Mouse (Mus musculus): ENCODE results near the gene Clp1.

Gene Clp1

DNA sequence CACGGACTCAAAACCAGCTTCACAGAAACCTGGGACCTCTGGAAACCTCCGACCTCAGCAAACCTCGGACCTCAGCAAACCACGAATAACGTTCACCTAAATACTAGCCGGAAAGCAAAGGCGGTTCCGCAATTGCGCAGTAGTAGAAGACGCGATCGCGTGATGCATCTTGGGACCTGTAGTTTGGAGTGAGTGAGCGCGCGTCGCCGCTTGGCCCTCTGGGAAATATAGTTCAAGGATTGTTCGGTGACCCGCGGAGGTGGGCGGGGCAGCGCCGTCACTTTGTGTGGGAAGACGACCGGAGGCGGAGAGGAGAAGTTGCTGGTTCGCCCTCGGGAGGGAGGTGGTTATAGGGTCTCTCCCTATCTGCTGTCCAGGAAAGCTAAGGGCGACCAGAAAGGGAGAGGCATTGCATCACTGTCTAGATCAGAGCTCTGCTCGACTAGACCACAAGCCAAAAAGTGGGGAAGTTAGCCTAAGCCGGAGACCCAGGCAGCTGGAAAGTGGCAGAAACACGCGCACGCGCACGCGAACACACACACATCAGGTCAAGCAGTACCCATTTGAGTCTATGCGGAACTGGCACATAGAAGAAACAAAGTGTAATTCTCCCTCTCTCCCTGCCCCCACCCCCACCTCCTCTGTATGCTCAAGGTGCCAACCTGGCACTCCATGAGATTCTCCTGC, at the start of gene Clp1:
Gene Clp1, minus strand, starts transcription at position 179 of the 687 bp plus-strand sequence.
- peak; percentile 97 to 98 for DNase-seq (ENCODE audit: inconsistent age in 2 of 2, low spot score in 1 of 2)

DNA sequence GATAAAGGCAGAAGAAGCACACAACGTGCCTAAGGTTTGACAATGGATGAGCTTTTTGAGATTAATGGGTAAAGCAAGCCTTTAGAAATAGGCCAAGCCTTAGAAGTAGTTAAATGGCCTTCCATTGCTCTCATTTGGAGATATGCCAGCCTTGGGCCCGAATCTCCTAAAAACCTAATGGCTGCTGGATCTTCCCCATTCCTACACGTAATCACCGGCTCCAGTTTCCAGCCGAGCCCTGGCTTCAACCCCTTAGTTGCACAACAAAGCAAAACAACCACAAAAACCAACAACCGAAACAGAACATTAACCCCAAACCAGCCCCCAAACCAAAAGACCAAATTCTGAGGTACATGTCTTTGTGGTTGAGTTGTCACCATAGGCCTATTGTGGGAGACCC, 48.5 kb upstream of the Clp1 start:
- DNase-seq (ENCODE audit: inconsistent age in 2 of 2, low spot score in 1 of 2): no peak

DNA sequence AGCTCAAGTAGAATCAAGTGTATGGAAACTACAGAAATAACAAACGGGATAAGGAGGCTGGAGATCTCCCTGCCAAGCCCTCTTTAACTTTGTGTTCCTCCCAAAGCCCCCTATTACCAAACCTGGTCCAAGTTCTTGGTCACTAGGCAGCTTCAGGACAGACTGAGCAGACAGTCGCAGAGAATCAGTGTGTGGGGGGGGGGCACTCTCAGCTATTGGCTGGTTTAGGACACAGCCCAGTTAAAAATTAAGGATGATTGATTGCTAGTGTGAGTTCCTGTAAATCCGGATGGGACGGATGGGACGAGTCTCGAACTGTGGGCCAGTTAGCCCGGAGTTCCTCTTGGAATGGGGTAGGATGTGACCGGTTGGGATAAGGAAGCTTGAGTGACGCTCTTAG, 48.1 kb upstream of the Clp1 start, which contains the start of gene Serping1:
Gene Serping1, minus strand, starts transcription at position 204 of the 400 bp plus-strand sequence.
- DNase-seq (ENCODE audit: inconsistent age in 2 of 2, low spot score in 1 of 2): no peak

DNA sequence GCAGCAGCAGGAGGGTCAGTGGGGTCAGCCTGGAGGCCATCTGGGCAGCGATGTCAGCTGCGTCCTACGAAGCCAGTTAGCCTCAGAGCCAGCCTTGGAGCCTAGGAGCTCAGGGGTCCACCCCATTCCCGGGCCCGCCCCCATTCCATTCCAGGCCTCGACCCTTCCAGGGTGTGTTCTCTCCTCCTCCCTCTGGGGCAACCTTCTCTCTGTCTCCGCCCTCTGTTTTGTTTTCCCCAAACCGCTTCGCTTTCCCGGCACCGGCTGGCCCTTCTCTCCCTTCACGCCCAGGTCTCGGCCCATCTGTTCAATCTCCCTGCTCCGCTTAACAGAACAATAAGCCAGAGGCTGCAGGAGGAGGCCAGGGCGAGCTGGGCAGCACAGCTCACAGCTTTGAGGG, 47.6 kb upstream of the Clp1 start:
- DNase-seq (ENCODE audit: inconsistent age in 2 of 2, low spot score in 1 of 2): peak; percentile 43 to 62

DNA sequence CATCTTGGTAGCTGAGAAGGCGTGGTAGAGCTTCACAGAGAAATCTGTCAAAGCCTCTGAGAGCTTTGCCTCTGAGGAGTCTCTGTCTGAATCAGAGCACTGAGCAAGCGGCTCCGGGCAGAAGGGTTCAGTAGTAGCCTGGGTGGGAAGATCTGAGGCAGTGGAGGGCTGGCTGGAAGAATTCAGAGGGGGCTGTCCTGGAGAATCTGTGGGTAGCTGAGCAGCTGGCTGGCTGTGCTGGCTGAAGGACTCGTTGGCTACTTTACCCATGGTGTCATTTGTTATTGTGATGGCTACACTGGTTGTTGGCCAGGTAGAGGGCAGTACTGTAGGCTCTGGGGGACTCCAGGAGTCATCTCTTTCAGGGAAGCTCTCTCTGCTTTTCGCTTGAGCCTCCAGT, 46.0 kb upstream of the Clp1 start:
- no peak for DNase-seq (ENCODE audit: inconsistent age in 2 of 2, low spot score in 1 of 2)

DNA sequence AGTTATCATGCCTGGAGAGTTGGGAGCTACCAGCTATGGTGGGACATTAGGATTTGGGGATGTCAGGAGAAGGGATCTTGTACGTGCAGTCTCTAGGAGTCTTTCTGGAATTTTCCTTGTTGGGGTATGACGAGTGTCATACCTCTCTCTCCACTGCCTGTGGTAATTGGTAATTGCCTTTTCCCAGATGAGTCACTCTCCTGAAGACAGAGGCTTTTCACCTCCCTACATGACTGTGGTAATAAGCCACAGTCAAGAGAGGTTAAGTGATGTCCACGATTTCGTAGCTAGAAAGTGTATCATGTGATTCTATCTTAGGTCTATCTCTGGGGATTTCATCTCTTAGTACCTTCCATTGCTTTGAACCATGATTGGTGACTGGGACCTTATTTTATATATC, 45.3 kb upstream of the Clp1 start:
- DNase-seq (ENCODE audit: inconsistent age in 2 of 2, low spot score in 1 of 2): no peak

DNA sequence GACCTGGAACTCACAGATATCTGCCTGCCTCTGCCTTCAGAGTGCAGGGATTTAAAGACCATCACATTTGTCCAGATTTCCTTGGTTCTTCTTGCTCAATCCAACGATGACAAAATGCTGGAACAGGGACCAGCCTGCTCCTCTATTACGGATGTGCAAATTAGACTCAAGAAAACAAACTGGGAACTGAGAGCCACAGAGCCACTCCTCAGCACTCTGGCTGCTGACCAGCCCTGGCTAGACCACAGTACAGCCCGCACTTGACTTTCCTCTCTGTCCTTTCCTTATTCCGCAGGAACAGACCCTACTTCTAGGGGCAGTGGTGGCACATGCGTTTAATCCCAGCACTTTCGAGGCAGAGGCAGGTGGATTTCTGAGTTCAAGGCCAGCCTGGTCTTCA, 43.4 kb upstream of the Clp1 start:
- DNase-seq (ENCODE audit: inconsistent age in 2 of 2, low spot score in 1 of 2): no peak

DNA sequence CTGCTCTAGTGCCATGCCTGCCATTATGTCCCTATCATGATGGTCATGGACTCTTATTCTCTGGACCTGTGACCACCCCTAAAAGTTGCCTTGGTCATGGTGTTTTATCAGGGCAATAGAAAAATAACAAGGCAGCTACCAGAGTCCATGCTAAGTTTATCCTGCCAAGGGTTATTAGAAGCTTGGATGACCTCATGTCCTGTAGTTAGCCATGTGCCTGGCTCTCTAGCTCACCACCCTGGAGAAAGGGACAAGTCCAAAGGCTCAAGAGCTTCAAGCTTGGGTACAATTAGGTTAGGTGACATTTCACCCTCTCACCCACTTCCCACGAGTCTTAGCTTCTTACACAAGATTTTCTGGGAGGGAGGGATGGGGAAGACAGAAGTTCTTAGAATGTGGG, 35.7 kb upstream of the Clp1 start:
- no peak for DNase-seq (ENCODE audit: inconsistent age in 2 of 2, low spot score in 1 of 2)

DNA sequence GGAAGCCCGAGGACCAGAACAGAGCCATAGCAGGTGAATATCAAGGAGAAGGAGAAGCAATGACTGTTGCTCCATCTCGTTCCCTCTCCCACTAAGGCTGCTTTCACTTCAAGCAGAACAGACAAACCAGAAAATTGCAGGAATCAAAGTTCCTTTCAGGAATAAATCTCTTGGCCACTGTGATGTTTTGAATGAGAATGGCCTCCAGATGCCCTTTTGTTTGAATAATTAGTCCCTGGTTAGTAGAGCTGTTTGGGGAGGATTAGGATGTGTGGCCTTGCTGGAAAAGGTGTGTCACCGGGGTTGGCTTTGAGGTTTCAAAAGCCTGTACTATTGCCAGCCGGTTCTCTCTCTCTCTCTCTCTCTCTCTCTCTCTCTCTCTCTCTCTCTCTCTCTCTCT, 35.1 kb upstream of the Clp1 start:
- DNase-seq (ENCODE audit: inconsistent age in 2 of 2, low spot score in 1 of 2): no peak

DNA sequence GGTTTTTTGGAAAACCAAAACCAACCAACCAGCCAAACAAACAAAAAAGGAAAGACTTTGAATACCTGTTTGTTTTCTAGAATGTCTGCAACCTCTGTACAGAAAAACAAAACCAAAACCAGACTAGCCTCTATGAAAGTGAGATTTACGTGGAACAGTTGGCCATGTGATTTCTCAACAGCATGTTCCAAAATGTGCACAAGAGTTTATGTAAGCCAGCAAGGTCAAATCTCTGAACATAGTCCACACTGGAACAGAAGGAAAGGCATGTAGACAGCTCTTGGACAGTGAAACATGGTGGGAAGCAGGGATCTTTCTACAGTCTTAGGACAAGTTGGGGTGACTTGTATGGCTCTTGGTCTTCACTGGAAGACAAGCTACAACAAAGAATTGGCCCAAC, 34.7 kb upstream of the Clp1 start:
- peak in 1 of 2 experiments; percentile 47 for DNase-seq (ENCODE audit: inconsistent age in 2 of 2, low spot score in 1 of 2)

DNA sequence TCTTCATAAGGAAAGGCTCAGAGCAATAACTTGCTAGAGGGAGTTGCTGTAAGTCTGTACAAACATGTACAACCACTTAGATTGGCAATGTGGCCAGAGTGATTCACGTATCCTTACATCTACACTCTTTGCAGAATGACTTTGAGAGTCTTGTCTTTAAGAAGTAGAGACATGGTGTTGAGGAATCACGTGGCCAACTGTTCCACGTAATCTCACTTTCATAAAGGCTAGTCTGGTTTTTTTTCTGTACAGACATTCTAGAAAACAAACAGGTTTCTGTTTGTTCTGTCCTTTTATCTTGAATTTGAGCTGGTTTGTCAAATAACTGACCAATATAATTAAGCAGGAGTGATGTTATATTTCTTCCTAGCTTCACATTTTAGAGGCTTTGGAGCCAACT, 34.2 kb upstream of the Clp1 start:
- no peak for DNase-seq (ENCODE audit: inconsistent age in 2 of 2, low spot score in 1 of 2)

DNA sequence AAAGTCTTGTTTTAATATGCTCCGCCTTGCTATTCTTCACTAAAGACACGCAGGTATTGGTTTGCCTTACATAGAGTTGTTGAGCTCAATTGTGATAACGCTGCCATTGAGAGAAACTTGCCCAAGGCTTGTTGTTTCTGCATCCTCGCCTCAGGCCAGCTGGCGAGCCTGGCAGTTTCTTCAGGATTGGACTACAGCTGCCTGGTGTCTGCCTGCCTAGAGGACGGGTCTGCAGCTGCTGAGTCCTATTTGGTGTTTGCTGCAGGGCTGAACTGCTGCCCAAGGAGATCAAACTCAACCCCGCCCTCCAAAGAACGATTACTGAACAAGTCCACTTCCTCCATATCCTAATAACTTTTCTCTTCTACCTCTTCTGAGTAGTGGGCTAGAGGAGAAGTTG, 33.6 kb upstream of the Clp1 start:
- DNase-seq (ENCODE audit: inconsistent age in 2 of 2, low spot score in 1 of 2): no peak

DNA sequence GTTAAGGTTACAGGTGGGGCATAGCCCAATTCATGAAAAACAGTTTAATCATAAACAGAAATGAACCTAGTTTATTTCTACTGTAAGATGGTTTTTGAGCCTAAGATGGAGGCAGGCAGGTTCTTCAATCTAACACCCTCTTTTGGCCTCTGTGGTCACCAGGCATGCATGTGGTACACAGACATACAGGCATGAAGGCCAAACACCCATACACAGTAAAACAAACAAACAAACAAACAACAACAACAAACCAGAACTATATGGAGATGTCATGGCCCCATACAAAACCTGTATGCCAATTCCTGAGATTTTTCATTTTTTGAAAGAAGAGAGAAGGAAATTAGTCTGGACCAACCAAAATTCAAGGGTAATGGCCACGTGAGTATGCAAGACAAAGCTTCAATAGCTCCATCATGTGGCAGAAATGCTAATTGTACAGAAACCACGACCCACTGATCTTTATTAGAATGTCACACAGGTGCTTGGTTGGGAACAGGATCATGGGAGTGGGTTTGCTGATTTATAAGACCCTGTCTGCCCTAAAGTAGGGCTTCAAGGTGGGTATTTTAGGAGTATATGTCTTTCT, 31.5 kb upstream of the Clp1 start:
- peak in 1 of 2 experiments; percentile 86 for DNase-seq (ENCODE audit: inconsistent age in 2 of 2, low spot score in 1 of 2)

DNA sequence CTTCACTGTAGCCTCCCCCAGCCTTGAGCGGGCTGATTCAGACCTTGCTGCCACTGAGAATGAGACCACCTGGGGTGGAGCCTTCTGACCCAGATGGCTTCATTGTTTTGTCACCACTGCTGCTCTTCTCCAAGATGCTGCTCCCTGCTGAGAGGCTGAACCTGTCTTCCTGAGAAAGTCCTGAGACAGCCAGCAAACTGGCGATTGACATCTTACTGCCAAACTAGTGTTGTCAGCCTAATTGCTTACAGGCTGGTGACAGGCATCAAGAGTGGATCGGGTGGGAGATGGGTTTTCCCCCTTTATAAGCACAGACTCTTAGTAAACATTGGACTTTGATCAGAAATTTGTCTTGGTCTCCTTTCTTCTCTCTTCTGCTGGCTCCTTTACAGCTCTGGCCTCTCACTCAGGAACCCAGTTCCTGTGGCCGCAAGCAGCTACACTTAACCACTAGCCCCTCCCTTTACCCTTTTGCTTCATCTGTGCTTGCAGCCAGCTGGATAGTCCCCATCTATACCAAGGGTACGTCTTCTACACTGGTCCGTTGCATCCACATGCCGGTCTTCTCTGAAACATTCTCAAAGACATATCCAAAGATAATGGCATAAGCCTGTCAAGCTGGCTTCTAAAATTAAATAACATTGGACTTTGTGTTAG, 30.0 kb upstream of the Clp1 start:
- no peak for DNase-seq (ENCODE audit: inconsistent age in 2 of 2, low spot score in 1 of 2)

DNA sequence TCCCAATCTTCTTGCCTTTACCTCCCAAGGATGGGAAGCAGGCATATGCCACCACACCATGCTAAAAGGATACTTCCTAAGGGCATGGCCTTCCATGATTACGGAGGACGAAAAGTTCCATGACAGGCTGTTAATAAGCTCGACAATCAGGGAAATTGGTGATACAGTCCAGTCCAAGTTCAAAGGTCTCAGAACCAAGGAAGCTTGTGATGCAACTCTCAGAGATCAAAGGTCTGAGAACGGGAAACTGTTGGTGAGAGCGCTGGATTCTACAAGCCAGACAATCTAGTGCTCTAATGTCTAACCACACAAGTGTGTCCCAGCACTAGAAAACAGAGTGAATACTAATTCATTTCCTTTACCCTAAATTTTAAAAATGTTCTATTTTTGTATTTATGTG, 29.1 kb upstream of the Clp1 start:
- DNase-seq (ENCODE audit: inconsistent age in 2 of 2, low spot score in 1 of 2): no peak

DNA sequence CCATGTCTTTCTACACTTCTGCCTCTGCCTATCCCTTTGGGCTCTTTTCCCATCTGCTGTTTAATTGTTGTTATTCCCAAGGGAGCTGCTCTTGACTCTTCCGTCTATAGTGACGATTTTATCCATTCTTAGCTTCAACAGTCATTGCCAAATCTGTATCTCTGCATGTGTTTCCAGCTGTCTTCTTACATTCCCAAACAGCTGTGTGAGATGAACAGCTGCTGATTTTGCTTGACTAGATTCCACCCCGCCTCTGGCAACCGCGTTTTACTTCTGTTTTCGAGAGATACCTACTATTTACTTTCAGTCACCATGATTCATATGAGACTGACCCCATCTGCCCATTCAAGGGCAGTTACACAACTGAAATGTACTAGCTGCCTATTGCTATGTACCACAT, 23.0 kb upstream of the Clp1 start:
- peak in 1 of 2 experiments; percentile 66 for DNase-seq (ENCODE audit: inconsistent age in 2 of 2, low spot score in 1 of 2)

DNA sequence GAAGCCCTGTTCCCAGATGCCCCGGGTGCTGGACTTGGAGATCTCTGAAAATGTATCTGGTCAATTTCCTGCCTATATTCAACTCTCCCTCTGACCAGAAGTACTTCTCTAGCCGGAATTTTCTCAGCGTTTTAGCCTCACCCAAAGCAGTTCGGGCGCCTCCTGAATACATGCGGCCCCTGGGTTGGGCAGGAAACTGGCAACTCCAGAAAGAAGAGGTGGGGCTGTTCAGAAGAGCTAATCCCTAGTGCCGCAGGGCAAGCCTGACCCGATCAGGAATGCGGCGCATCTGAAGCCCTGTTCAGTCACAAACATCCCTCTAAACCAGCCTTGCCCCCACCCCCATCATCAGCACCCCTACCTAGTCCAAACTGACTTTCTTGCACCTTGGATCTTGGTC, 17.0 kb upstream of the Clp1 start:
- DNase-seq (ENCODE audit: inconsistent age in 2 of 2, low spot score in 1 of 2): no peak

DNA sequence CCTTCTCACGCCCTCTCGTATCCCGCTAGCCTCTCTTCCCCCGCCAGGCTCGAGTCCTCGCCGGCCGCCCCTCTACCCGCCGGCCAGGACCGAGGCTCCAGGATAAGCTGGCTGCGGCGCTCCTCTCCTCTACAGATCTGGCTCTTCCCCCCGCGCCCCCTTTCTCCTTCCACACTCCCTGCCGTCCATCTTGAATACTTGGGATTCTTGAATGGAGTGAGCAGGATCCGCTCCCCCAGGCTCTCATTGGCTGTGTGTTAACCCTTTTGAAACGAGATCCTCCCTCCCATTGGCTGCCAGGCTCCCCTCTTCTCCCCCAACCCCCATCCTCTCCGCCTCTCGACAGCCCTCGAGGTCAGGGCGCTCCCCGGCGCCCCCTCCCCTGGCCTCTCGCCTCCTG, 16.4 kb upstream of the Clp1 start, which contains the start of gene Gm19426:
Gene Gm19426, minus strand, starts transcription at position 95 of the 400 bp plus-strand sequence.
- peak; percentile 67 to 88 for DNase-seq (ENCODE audit: inconsistent age in 2 of 2, low spot score in 1 of 2)

DNA sequence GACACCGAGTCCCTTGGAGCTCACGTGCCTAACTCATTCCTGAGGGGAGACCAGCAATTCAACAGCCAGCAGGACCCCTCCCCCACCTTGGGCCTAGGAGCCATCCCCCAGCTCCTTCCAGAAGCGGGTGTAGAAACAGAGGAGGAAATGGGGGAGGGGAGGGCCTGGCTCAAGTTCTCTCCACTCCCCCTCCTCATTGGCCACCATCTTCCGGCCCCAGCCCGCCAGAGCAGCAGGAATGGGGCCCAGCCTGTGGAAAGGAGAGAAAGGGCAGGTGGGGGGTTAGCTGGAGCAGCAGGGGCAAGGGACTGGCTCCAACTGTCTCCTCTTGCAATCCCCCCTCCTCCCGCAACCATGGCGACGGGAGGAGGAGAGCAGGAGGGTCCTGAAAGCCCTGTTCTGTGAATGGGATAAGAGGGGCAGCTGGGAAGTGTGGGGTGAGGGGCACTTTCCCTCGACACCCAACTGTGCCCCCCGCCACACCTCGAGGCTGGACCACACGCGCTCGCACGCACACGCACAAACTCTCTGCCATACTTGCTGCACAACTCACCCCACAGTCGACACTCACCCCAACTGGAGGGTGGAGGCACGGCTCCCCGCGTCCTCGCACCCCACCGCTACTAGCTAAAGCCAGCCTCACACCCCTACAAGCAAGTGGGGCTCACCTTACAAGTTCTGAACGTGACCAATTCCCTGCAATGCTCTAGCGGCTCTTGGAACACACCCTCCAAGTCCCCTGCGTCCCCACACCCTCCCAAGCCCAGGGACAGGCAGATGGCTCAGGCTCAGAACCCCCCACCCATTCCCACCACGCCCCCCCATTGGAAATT, 15.5 kb upstream of the Clp1 start:
- DNase-seq (ENCODE audit: inconsistent age in 2 of 2, low spot score in 1 of 2): peak in 1 of 2 experiments; percentile 66

DNA sequence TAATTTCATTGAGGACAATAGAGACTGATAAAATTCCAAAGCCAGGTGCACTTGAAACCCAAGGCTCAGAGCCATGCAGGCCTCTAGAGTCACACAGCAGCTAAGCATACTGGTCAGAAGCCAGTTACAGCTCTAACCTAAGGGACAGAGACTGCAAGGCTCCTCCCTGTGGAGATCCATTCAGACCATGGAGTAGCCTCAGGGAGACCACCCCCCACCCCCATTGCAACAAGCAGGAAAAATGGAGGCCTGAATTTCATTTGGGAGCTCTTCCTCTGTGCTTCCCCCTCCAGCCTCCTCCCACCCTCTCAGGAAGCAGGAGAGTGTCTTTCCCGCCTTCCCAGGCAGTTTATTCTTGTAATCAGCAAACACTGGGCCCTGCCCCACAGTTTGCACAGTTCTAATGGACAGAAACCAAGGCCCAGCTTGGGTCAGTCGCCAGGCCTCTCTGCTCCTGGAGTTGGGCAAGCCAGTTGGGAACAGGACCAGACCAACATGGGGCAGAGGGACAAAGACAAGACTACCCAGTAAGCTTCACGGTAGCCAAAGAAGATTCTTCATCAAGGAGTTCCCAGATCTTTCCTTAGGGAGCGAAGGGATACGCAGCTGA, 14.8 kb upstream of the Clp1 start:
- no peak for DNase-seq (ENCODE audit: inconsistent age in 2 of 2, low spot score in 1 of 2)

Data from adrenal gland, adult (tissue).